Mouse (Mus musculus): ENCODE measurements at regions not wholly inside any gene's neighbourhood (a gene's known extent, or its start where the extent isn't known, plus 50 kb on each side); places are given as distances from the start of the nearest gene placed in this dataset.

- peak; percentile 74 to 88 for DNase-seq
Measured at GRCm38 (mm10) chr6:104309166-104309565, 183.4 kb upstream of the Cntn6 start.

- peak; percentile 96 to 97 for DNase-seq
Measured at GRCm38 (mm10) chr6:104312993-104313392, 179.6 kb upstream of the Cntn6 start.

GRCm38 (mm10) chr6:104318451-104318850, 174.1 kb upstream of the Cntn6 start:
- DNase-seq: peak; percentile 63 to 71

GRCm38 (mm10) chr6:104322182-104322581, 170.4 kb upstream of the Cntn6 start:
- DNase-seq: peak in 1 of 2 experiments; percentile 16

- DNase-seq: no peak
Measured at GRCm38 (mm10) chr6:104339134-104339848, 153.3 kb upstream of the Cntn6 start.

GRCm38 (mm10) chr6:104343986-104344385, 148.6 kb upstream of the Cntn6 start:
- peak in 1 of 2 experiments; percentile 3 for DNase-seq
